ENCODE assay signal across 8 mouse cellular contexts in genomic region chr11:101447786-101448185, GRCm38 (mm10). TPM values are rescaled to one million over a fixed set of nuclear protein-coding genes. Genes with fewer than 3 reads are reported as not detected.
DNase-seq lines count a peak whose midpoint lies in the region; ATAC-seq and TF ChIP-seq lines count a peak whose summit lies in the region.
"Had no signal": no experiment of that assay in that cellular context is flagged by ENCODE, and none has a peak within 500 bp of the region (broad histone marks: within the 10 kb centered on the region; RNA-seq: fewer than 3 reads in every experiment).

No protein-coding gene starts in this region.

- no peak for ATAC-seq in kidney, embryonic 14.5 days (ENCODE audit: low FRiP score, low TSS enrichment)
- no peak for ATAC-seq in liver, embryonic 15.5 days (ENCODE audit: insufficient read depth)

- H3K9ac ChIP-seq in kidney, embryonic 14.5 days (ENCODE audit: low read depth, low read length): no peak overlapping the region
- peak overlapping the region; percentile 20; the same call in 1 of the 2 replicates for H3K9ac ChIP-seq in ES-Bruce4 (ENCODE audit: low read depth, poor library complexity, severe bottlenecking)
- peak overlapping the region; percentile 69; the same call in 1 of the 2 replicates for H3K9ac ChIP-seq in liver, embryonic 15.5 days

- H3K27me3 ChIP-seq in kidney, embryonic 14.5 days (ENCODE audit: control insufficient read depth, insufficient read depth, low read length): no peaks in the 10 kb centered on the region
- H3K27me3 ChIP-seq in ES-Bruce4 (ENCODE audit: control insufficient read depth, insufficient read depth, low read length, poor library complexity, severe bottlenecking): no peaks in the 10 kb centered on the region
- H3K27me3 ChIP-seq in liver, embryonic 15.5 days: no peaks in the 10 kb centered on the region

- TF ChIP-seq POLR2A in ES-Bruce4 (IDR thresholded peaks at IDR 0.05; ENCODE audit: insufficient read depth, low read length): no peak

- H3K4me2 ChIP-seq in kidney, embryonic 14.5 days (replicated peaks; ENCODE audit: low read depth, low read length): no peak overlapping the region
- peak overlapping the region; percentile 76 for H3K4me2 ChIP-seq in liver, embryonic 15.5 days

- peak overlapping the region; percentile 17; the same call in 1 of the 2 replicates for H3K27ac ChIP-seq in kidney, embryonic 14.5 days (ENCODE audit: low read depth, low read length)
- no peak overlapping the region for H3K27ac ChIP-seq in ES-Bruce4 (ENCODE audit: insufficient read depth, low read length)
- H3K27ac ChIP-seq in liver, embryonic 15.5 days (replicated peaks): peak overlapping the region; percentile 93

- TF ChIP-seq EP300 in ES-Bruce4 (IDR thresholded peaks at IDR 0.05; ENCODE audit: insufficient read depth, low read depth, low read length): no peak

- no peak for DNase-seq in kidney, adult 8-10 months
- peak; percentile 28 for DNase-seq in T-cell, adult 2 months (ENCODE audit: low spot score)
- no peak for DNase-seq in frontal cortex, postnatal 25 days (ENCODE audit: low spot score in 2 of 2)
- DNase-seq in layer of hippocampus, postnatal 14 days (ENCODE audit: low spot score in 2 of 2): no peak

- peaks cover 27% of the 10 kb centered on the region for H3K36me3 ChIP-seq in kidney, embryonic 14.5 days (ENCODE audit: control insufficient read depth, insufficient read depth, low read length)
- H3K36me3 ChIP-seq in ES-Bruce4 (ENCODE audit: control insufficient read depth, insufficient read depth, low read length, poor library complexity, severe bottlenecking): peaks cover 27% of the 10 kb centered on the region
- H3K36me3 ChIP-seq in liver, embryonic 15.5 days (replicated peaks): peaks cover 33% of the 10 kb centered on the region

- TF ChIP-seq CTCF in ES-Bruce4 (IDR thresholded peaks at IDR 0.05; ENCODE audit: low read depth, low read length): no peak

- 84% methylated on average over 5 of the region's 5 CpGs for WGBS in kidney, embryonic 14.5 days
- 75% methylated on average over 5 of the region's 5 CpGs for WGBS in liver, embryonic 15.5 days (ENCODE audit: insufficient replicate concordance)

- H3K9me3 ChIP-seq in kidney, embryonic 14.5 days (ENCODE audit: control insufficient read depth, low read length): no peaks in the 10 kb centered on the region
- H3K9me3 ChIP-seq in ES-Bruce4 (replicated peaks; ENCODE audit: control insufficient read depth, insufficient read depth, low read length, poor library complexity, severe bottlenecking): no peaks in the 10 kb centered on the region
- H3K9me3 ChIP-seq in liver, embryonic 15.5 days (replicated peaks): no peaks in the 10 kb centered on the region

- no peak overlapping the region for H3K4me3 ChIP-seq in kidney, embryonic 14.5 days (ENCODE audit: low read length)
- H3K4me3 ChIP-seq in ES-Bruce4 (ENCODE audit: low read depth, low read length): no peak overlapping the region
- peak overlapping the region; percentile 75 for H3K4me3 ChIP-seq in liver, embryonic 15.5 days (replicated peaks)

- peaks cover 6% of the 10 kb centered on the region; the same call in 1 of the 2 replicates for H3K4me1 ChIP-seq in kidney, embryonic 14.5 days (ENCODE audit: control insufficient read depth, insufficient read depth, low read length)
- peaks cover 5% of the 10 kb centered on the region for H3K4me1 ChIP-seq in ES-Bruce4 (ENCODE audit: control insufficient read depth, insufficient read depth, low read length)
- H3K4me1 ChIP-seq in liver, embryonic 15.5 days (replicated peaks): peaks cover 67% of the 10 kb centered on the region

RNA-seq across cellular contexts. Expression of gene Ifi35, which starts 0.4 kb away (rescaled TPM):
- 9.6 and 10.4 TPM in 2 replicates for polyA plus RNA-seq in kidney, embryonic 14.5 days (2014; fragmentation: Nextera tagmentation; extraction: Ambion mirVana)
- polyA plus RNA-seq in ES-Bruce4 (2011; ENCODE audit: insufficient read depth, insufficient read length, low read depth, missing spikeins): 6.7 and 9.0 TPM in 2 replicates
- 29.6 and 30.4 TPM in 2 replicates for polyA plus RNA-seq in liver, embryonic 15.5 days (2015; fragmentation: Nextera tagmentation; extraction: Ambion mirVana)
- total RNA-seq in layer of hippocampus, postnatal 14 days (2021): 1 to 10 TPM; 2.6 to 3.1 TPM

RNA-seq across cellular contexts. Expression of gene Rpl27, which starts 5.7 kb away (rescaled TPM):
- polyA plus RNA-seq in kidney, embryonic 14.5 days (2014; fragmentation: Nextera tagmentation; extraction: Ambion mirVana): 430 and 578 TPM in 2 replicates
- polyA plus RNA-seq in ES-Bruce4 (2011; ENCODE audit: insufficient read depth, insufficient read length, low read depth, missing spikeins): 1,188 and 1,249 TPM in 2 replicates
- polyA plus RNA-seq in liver, embryonic 15.5 days (2015; fragmentation: Nextera tagmentation; extraction: Ambion mirVana): 149 and 195 TPM in 2 replicates
- total RNA-seq in layer of hippocampus, postnatal 14 days (2021): 10 to 100 TPM; 45.9 to 49.9 TPM

RNA-seq across cellular contexts. Expression of gene Rnd2, which starts 17.0 kb away (rescaled TPM):
- 7.0 and 10.8 TPM in 2 replicates for polyA plus RNA-seq in kidney, embryonic 14.5 days (2014; fragmentation: Nextera tagmentation; extraction: Ambion mirVana)
- 11.2 and 11.4 TPM in 2 replicates for polyA plus RNA-seq in ES-Bruce4 (2011; ENCODE audit: insufficient read depth, insufficient read length, low read depth, missing spikeins)
- 2.0 and 2.1 TPM in 2 replicates for polyA plus RNA-seq in liver, embryonic 15.5 days (2015; fragmentation: Nextera tagmentation; extraction: Ambion mirVana)
- 100 to 1,000 TPM; 210 to 231 TPM for total RNA-seq in layer of hippocampus, postnatal 14 days (2021)
- total RNA-seq: monocyte, adult 5-6 weeks had no signal

RNA-seq across cellular contexts. Expression of gene Vat1, which starts 18.2 kb away (rescaled TPM):
- polyA plus RNA-seq in kidney, embryonic 14.5 days (2014; fragmentation: Nextera tagmentation; extraction: Ambion mirVana): 25.0 and 28.4 TPM in 2 replicates
- polyA plus RNA-seq in ES-Bruce4 (2011; ENCODE audit: insufficient read depth, insufficient read length, low read depth, missing spikeins): 91.2 and 101 TPM in 2 replicates
- 10.0 and 10.8 TPM in 2 replicates for polyA plus RNA-seq in liver, embryonic 15.5 days (2015; fragmentation: Nextera tagmentation; extraction: Ambion mirVana)
- total RNA-seq in layer of hippocampus, postnatal 14 days (2021): 10 to 100 TPM; 53.0 to 64.9 TPM

RNA-seq across cellular contexts. Expression of gene Ptges3l, which starts 22.7 kb away (rescaled TPM):
- 8.9 and 10.3 TPM in 2 replicates for polyA plus RNA-seq in kidney, embryonic 14.5 days (2014; fragmentation: Nextera tagmentation; extraction: Ambion mirVana)
- polyA plus RNA-seq in ES-Bruce4 (2011; ENCODE audit: insufficient read depth, insufficient read length, low read depth, missing spikeins): not detected in 2 replicates
- polyA plus RNA-seq in liver, embryonic 15.5 days (2015; fragmentation: Nextera tagmentation; extraction: Ambion mirVana): 1.3 and 1.4 TPM in 2 replicates
- total RNA-seq in layer of hippocampus, postnatal 14 days (2021): 1 to 10 TPM; 3.2 to 4.8 TPM
- total RNA-seq: monocyte, adult 5-6 weeks had no signal
